In genomic region chr14:31165991-31166630, GRCm38 (mm10) we compare ENCODE assay signal across 8 mouse cellular contexts. TPM values are rescaled to one million over a fixed set of nuclear protein-coding genes. Genes with fewer than 3 reads are reported as not detected.
DNase-seq lines count a peak whose midpoint lies in the region; ATAC-seq and TF ChIP-seq lines count a peak whose summit lies in the region.

No protein-coding gene starts in this region.

- no peak for ATAC-seq in kidney, embryonic 16.5 days (ENCODE audit: low FRiP score, low TSS enrichment)
- ATAC-seq in common myeloid progenitor, adult 5-6 weeks (replicated peaks; ENCODE audit: low read depth, poor library complexity, severe bottlenecking) = peak; percentile 67
- ATAC-seq in limb, embryonic 13.5 days (ENCODE audit: low FRiP score, low read depth) = no peak
- ATAC-seq in forebrain, embryonic 15.5 days (replicated peaks) = no peak

- peaks cover 13% of the 10 kb centered on the region for H3K36me3 ChIP-seq in kidney, embryonic 16.5 days (ENCODE audit: insufficient read depth, low read length)
- H3K36me3 ChIP-seq in limb, embryonic 13.5 days = peaks cover 14% of the 10 kb centered on the region
- peaks cover 11% of the 10 kb centered on the region for H3K36me3 ChIP-seq in myocyte (ENCODE audit: control insufficient read depth, insufficient read depth)
- H3K36me3 ChIP-seq in forebrain, embryonic 15.5 days = peaks cover 9% of the 10 kb centered on the region

- peak overlapping the region; percentile 51; the same call in 1 of the 2 replicates for H3K27ac ChIP-seq in kidney, embryonic 16.5 days (ENCODE audit: low read length)
- no peak overlapping the region for H3K27ac ChIP-seq in limb, embryonic 13.5 days
- no peak overlapping the region for H3K27ac ChIP-seq in forebrain, embryonic 15.5 days (replicated peaks)

- H3K4me1 ChIP-seq in kidney, embryonic 16.5 days (ENCODE audit: insufficient read depth, low read length) = peaks cover 21% of the 10 kb centered on the region
- H3K4me1 ChIP-seq in limb, embryonic 13.5 days = peaks cover 36% of the 10 kb centered on the region
- peaks cover 13% of the 10 kb centered on the region; the same call in 1 of the 2 replicates for H3K4me1 ChIP-seq in forebrain, embryonic 15.5 days

- no peaks in the 10 kb centered on the region for H3K27me3 ChIP-seq in kidney, embryonic 16.5 days (ENCODE audit: insufficient read depth, low read length)
- no peaks in the 10 kb centered on the region for H3K27me3 ChIP-seq in limb, embryonic 13.5 days
- no peaks in the 10 kb centered on the region for H3K27me3 ChIP-seq in myocyte (ENCODE audit: control insufficient read depth, insufficient read depth, insufficient read length)
- no peaks in the 10 kb centered on the region for H3K27me3 ChIP-seq in forebrain, embryonic 15.5 days

- no peak for DNase-seq in kidney, adult 9 months
- no peak for DNase-seq in ovary, postnatal 10 days (ENCODE audit: low spot score)
- DNase-seq in kidney, adult 8-10 months = no peak

- peak overlapping the region; percentile 44 for H3K4me2 ChIP-seq in kidney, embryonic 16.5 days (replicated peaks; ENCODE audit: low read depth, low read length)
- 0 out of 2 replicates have a peak overlapping the region, but pooled peaks have one; percentile 24 for H3K4me2 ChIP-seq in limb, embryonic 13.5 days (replicated peaks)
- H3K4me2 ChIP-seq in myocyte (ENCODE audit: low read depth) = peak overlapping the region; percentile 10
- H3K4me2 ChIP-seq in forebrain, embryonic 15.5 days (replicated peaks) = no peak overlapping the region

- 26% methylated on average over 10 of the region's 10 CpGs for WGBS in kidney, embryonic 16.5 days
- 62% methylated on average over 10 of the region's 10 CpGs for WGBS in limb, embryonic 13.5 days
- 63% methylated on average over 10 of the region's 10 CpGs for WGBS in forebrain, embryonic 15.5 days

- peak overlapping the region; percentile 44; the same call in 1 of the 2 replicates for H3K9ac ChIP-seq in kidney, embryonic 16.5 days (replicated peaks; ENCODE audit: low read length)
- no peak overlapping the region for H3K9ac ChIP-seq in limb, embryonic 13.5 days
- H3K9ac ChIP-seq in forebrain, embryonic 15.5 days (replicated peaks) = no peak overlapping the region

- H3K79me2 ChIP-seq in myocyte (ENCODE audit: control insufficient read depth, insufficient read depth) = no peaks in the 10 kb centered on the region

- H3ac ChIP-seq in myocyte (ENCODE audit: control insufficient read depth, insufficient read length) = no peak overlapping the region

- H3K9me3 ChIP-seq in kidney, embryonic 16.5 days (ENCODE audit: low read length) = no peaks in the 10 kb centered on the region
- no peaks in the 10 kb centered on the region for H3K9me3 ChIP-seq in limb, embryonic 13.5 days
- H3K9me3 ChIP-seq in forebrain, embryonic 15.5 days = no peaks in the 10 kb centered on the region

- no peak for TF ChIP-seq POLR2A in myocyte (IDR thresholded peaks at IDR 0.05; ENCODE audit: insufficient read length, low read depth)

- peak overlapping the region; percentile 29 for H3K4me3 ChIP-seq in kidney, embryonic 16.5 days (ENCODE audit: low read length)
- peak overlapping the region; percentile 20; the same call in 1 of the 2 replicates for H3K4me3 ChIP-seq in limb, embryonic 13.5 days
- H3K4me3 ChIP-seq in myocyte = no peak overlapping the region
- H3K4me3 ChIP-seq in forebrain, embryonic 15.5 days = no peak overlapping the region

TF ChIP-seq in myocyte, 11 proteins besides CTCF, POLR2A, EP300 and RAD21:
- no peak for TF ChIP-seq MYOG (IDR thresholded peaks at IDR 0.05; ENCODE audit: control insufficient read depth in 1 of 3, insufficient read depth in 1 of 3, insufficient read length in 2 of 3, low read depth in 2 of 3)
- no peak for TF ChIP-seq TCF3 (IDR thresholded peaks at IDR 0.05; ENCODE audit: insufficient read length, low read depth)
- no peak for TF ChIP-seq SRF (IDR thresholded peaks at IDR 0.05; ENCODE audit: control insufficient read depth, insufficient read length, low read depth)
- no peak for TF ChIP-seq E2F4 (IDR thresholded peaks at IDR 0.05; ENCODE audit: insufficient read depth)
- TF ChIP-seq TCF12 (IDR thresholded peaks at IDR 0.05; ENCODE audit: insufficient read depth, poor library complexity, severe bottlenecking) = no peak
- TF ChIP-seq MYOD1 (IDR thresholded peaks at IDR 0.05; ENCODE audit: control insufficient read depth in 1 of 3, insufficient read length in 2 of 3, low read depth in 2 of 3) = no peak
- no peak for TF ChIP-seq USF1 (IDR thresholded peaks at IDR 0.05; ENCODE audit: low read depth)
- TF ChIP-seq CEBPB (IDR thresholded peaks at IDR 0.05; ENCODE audit: insufficient read depth, poor library complexity, severe bottlenecking) = no peak
- no peak for TF ChIP-seq MAX (IDR thresholded peaks at IDR 0.05; ENCODE audit: low read depth)
- TF ChIP-seq POLR2AphosphoS2 (IDR thresholded peaks at IDR 0.05; ENCODE audit: insufficient read length, low read depth) = no peak
TF ChIP-seq in myocyte: peak in this region for 0.

RNA-seq across cellular contexts. Expression of gene Stab1, which starts 2.3 kb away (rescaled TPM):
- polyA plus RNA-seq in kidney, embryonic 16.5 days (2015; fragmentation: Nextera tagmentation; extraction: Ambion mirVana) = 35.2 and 39.8 TPM in 2 replicates
- not detected in 2 replicates for total RNA-seq in common myeloid progenitor, adult 5-6 weeks (2017)
- polyA plus RNA-seq in limb, embryonic 13.5 days (2015; fragmentation: Nextera tagmentation; extraction: Ambion mirVana) = 26.2 and 29.4 TPM in 2 replicates
- polyA plus RNA-seq in myocyte (2012; fragmentation: generic; extraction: Trizol) = 0.46 TPM
- polyA plus RNA-seq in forebrain, embryonic 15.5 days (2015; fragmentation: Nextera tagmentation; extraction: Ambion mirVana) = 12.9 and 19.0 TPM in 2 replicates

RNA-seq across cellular contexts. Expression of gene Nt5dc2, which starts 35.3 kb away (rescaled TPM):
- 350 and 354 TPM in 2 replicates for polyA plus RNA-seq in kidney, embryonic 16.5 days (2015; fragmentation: Nextera tagmentation; extraction: Ambion mirVana)
- total RNA-seq in common myeloid progenitor, adult 5-6 weeks (2017) = 88.3 and 112 TPM in 2 replicates
- polyA plus RNA-seq in limb, embryonic 13.5 days (2015; fragmentation: Nextera tagmentation; extraction: Ambion mirVana) = 341 and 354 TPM in 2 replicates
- polyA plus RNA-seq in myocyte (2012; fragmentation: generic; extraction: Trizol) = 243 TPM
- 223 and 240 TPM in 2 replicates for polyA plus RNA-seq in forebrain, embryonic 15.5 days (2015; fragmentation: Nextera tagmentation; extraction: Ambion mirVana)

RNA-seq across cellular contexts. Expression of gene Smim4, which starts 37.4 kb away (rescaled TPM):
- 105 and 109 TPM in 2 replicates for polyA plus RNA-seq in kidney, embryonic 16.5 days (2015; fragmentation: Nextera tagmentation; extraction: Ambion mirVana)
- total RNA-seq in common myeloid progenitor, adult 5-6 weeks (2017) = 23.6 and 45.1 TPM in 2 replicates
- 68.5 and 70.1 TPM in 2 replicates for polyA plus RNA-seq in limb, embryonic 13.5 days (2015; fragmentation: Nextera tagmentation; extraction: Ambion mirVana)
- 91.4 TPM for polyA plus RNA-seq in myocyte (2012; fragmentation: generic; extraction: Trizol)
- polyA plus RNA-seq in forebrain, embryonic 15.5 days (2015; fragmentation: Nextera tagmentation; extraction: Ambion mirVana) = 66.1 and 74.5 TPM in 2 replicates

RNA-seq across cellular contexts. Expression of gene Tnnc1, which starts 42.0 kb away (rescaled TPM):
- polyA plus RNA-seq in kidney, embryonic 16.5 days (2015; fragmentation: Nextera tagmentation; extraction: Ambion mirVana) = 10.2 and 10.6 TPM in 2 replicates
- total RNA-seq in common myeloid progenitor, adult 5-6 weeks (2017) = not detected in 2 replicates
- 373 and 377 TPM in 2 replicates for polyA plus RNA-seq in limb, embryonic 13.5 days (2015; fragmentation: Nextera tagmentation; extraction: Ambion mirVana)
- polyA plus RNA-seq in myocyte (2012; fragmentation: generic; extraction: Trizol) = 7,028 TPM
- polyA plus RNA-seq in forebrain, embryonic 15.5 days (2015; fragmentation: Nextera tagmentation; extraction: Ambion mirVana) = 1.7 and 2.2 TPM in 2 replicates

RNA-seq across cellular contexts. Expression of gene Nisch, which starts 50.6 kb away (rescaled TPM):
- 419 and 421 TPM in 2 replicates for polyA plus RNA-seq in kidney, embryonic 16.5 days (2015; fragmentation: Nextera tagmentation; extraction: Ambion mirVana)
- total RNA-seq in common myeloid progenitor, adult 5-6 weeks (2017) = 82.3 and 114 TPM in 2 replicates
- polyA plus RNA-seq in limb, embryonic 13.5 days (2015; fragmentation: Nextera tagmentation; extraction: Ambion mirVana) = 457 and 480 TPM in 2 replicates
- 266 TPM for polyA plus RNA-seq in myocyte (2012; fragmentation: generic; extraction: Trizol)
- polyA plus RNA-seq in forebrain, embryonic 15.5 days (2015; fragmentation: Nextera tagmentation; extraction: Ambion mirVana) = 339 and 356 TPM in 2 replicates

Comparison
In these comparisons a context has a peak if more than half of its experiments do, and no peak if none do; other contexts are left out.
1. H3K4me3 ChIP-seq: peak in kidney, embryonic 16.5 days (single experiment) and limb, embryonic 13.5 days (single experiment); none in myocyte (single experiment) and forebrain, embryonic 15.5 days (single experiment).